Mouse (Mus musculus) thymus, adult 2 months (tissue): Measurements from ENCODE around the gene Dpp6.

ENCODE experiments used
- CTCF ChIP-seq: fragments of 200-500 bp; IDR thresholded peaks from 2 replicates; pipeline ENCODE4 v1.5.1; 2012; ENCODE audit warnings: mild to moderate bottlenecking, control low read depth, low read length, moderate library complexity, borderline replicate concordance; ENCODE audit not compliant: control insufficient read depth, poor library complexity, insufficient read depth; ENCODE audit errors: extremely low read depth
- POLR2A ChIP-seq: fragments of 200-500 bp; IDR thresholded peaks from 2 replicates; pipeline ENCODE4 v1.6.1; 2012; ENCODE audit warnings: mild to moderate bottlenecking, low read length, control low read depth, moderate library complexity; ENCODE audit not compliant: control insufficient read depth, poor library complexity, insufficient read depth; ENCODE audit errors: extremely low read depth

- TF ChIP-seq CTCF (no peak), POLR2A (no peak)
Measured at GRCm38 (mm10) chr5:27317832-27318231, 500.8 kb downstream of the Dpp6 start.
